Mouse (Mus musculus) frontal cortex, adult (tissue): Measurements from ENCODE around the gene Usp1.
"Not testable (repeated sequence)": the region's sequence is repeated elsewhere in the genome, so short reads cannot be mapped to it uniquely, and the experiment has no call there.

Source experiments
- ATAC-seq: cut with Nextera tagmentation; 2 replicates; pipeline ENCODE4 v1.9.2; 2017; ENCODE audit warnings: mild to moderate bottlenecking, moderate library complexity, mixed read lengths; ENCODE audit not compliant: low TSS enrichment

The Usp1 gene

DNA sequence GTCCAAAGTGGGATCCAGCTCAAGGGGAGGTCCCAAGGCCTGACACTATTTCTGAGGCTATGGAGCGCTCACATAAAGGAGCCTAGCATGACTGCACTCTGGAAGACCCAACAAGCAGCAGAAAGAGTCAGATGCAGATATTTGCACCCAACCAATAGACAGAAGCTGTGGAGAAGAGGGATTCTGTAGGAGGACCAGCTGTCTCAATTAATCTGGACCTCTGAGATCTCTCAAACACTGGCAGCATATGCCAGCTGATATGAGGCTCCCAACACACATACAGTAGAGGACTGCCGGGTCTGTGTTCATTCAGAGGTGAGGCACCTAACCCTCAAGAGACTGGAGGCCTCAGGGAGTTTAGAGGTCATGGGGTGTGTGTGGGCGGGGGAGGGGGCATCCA, 56.4 kb downstream of the Usp1 start:
- ATAC-seq = not testable (repeated sequence)

DNA sequence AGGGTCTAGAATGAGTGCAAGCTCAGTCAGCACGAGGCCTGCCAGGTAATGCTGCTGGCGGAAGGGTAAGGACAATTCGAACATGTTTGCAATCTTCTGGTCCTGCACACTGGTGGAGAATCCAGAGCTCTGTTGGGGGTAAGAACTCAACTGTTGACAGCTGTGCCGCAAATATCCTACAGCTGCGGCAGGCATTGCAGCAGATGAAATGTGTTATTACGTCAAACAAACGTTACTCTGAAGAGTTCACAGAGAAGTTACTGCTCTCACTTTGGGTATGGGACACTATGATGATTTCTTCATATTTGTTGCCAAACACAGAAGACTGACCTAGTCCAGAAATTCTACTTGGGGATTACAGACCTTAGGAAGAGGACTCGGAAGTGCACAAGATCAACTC, 61.1 kb downstream of the Usp1 start:
- ATAC-seq = no peak
